Mouse (Mus musculus) B cell, adult 62 days (primary cell): ENCODE data around the gene Kat8. TPM values are rescaled to one million over a fixed set of nuclear protein-coding genes. Genes with fewer than 3 reads are reported as not detected.

Experiments used
- total RNA-seq: library from RNA; stranded (reverse); gene quantifications from 4 replicates; pipeline ENCODE4 v1.2.4, GENCODE M21; 2023

Gene Kat8
- 43.2 to 49.2 TPM (median 46.0 TPM) in 4 replicates for total RNA-seq

GRCm38 (mm10) chr7:127912190-127912871, at the start of gene Kat8:
Kat8 (plus strand) TSS chr7:127912516.

GRCm38 (mm10) chr7:127876041-127876466, 36.3 kb upstream of the Kat8 start, which contains the start of gene Zfp646:
Zfp646 (plus strand) TSS chr7:127876221.

GRCm38 (mm10) chr7:127876467-127877348, 35.6 kb upstream of the Kat8 start, which contains the start of gene Zfp668:
Zfp668 (minus strand) TSS chr7:127876828.

GRCm38 (mm10) chr7:127890798-127891197, 21.5 kb upstream of the Kat8 start, which contains the start of gene Prss53:
Prss53 (minus strand) TSS chr7:127890970.

GRCm38 (mm10) chr7:127895442-127895841, 16.9 kb upstream of the Kat8 start, which contains the start of the genes Gm21974 and Vkorc1:
Gm21974 (minus strand) TSS chr7:127895454.
Vkorc1 (minus strand) TSS chr7:127895617.

GRCm38 (mm10) chr7:127903971-127904796, 8.1 kb upstream of the Kat8 start, which contains the start of gene Bckdk:
Bckdk (plus strand) TSS chr7:127904082.

GRCm38 (mm10) chr7:127929923-127930322, 17.6 kb downstream of the Kat8 start, which contains the start of gene Prss8:
Prss8 (minus strand) TSS chr7:127930104.

GRCm38 (mm10) chr7:127946470-127947023, 34.2 kb downstream of the Kat8 start, which contains the start of gene Prss36:
Prss36 (minus strand) TSS chr7:127946725.

GRCm38 (mm10) chr7:127967004-127967921, 54.9 kb downstream of the Kat8 start, which contains the start of gene Fus:
Fus (plus strand) TSS chr7:127967457.

Other genes starting within 250 kb of the Kat8 start
- gene Bcl7c, start 203.6 kb upstream of the Kat8 start, total RNA-seq: 63.0 to 68.4 TPM (median 63.8 TPM) in 4 replicates
- gene Ctf1, start 199.8 kb upstream of the Kat8 start, total RNA-seq: not detected in 4 replicates
- gene Ctf2, start 180.3 kb upstream of the Kat8 start, total RNA-seq: not detected in 4 replicates
- gene Fbxl19, start 168.0 kb upstream of the Kat8 start, total RNA-seq: 14.7 to 17.9 TPM (median 15.5 TPM) in 4 replicates
- gene Orai3, start 142.7 kb upstream of the Kat8 start, total RNA-seq: 28.6 to 34.8 TPM (median 29.6 TPM) in 4 replicates
- gene Setd1a, start 135.8 kb upstream of the Kat8 start, total RNA-seq: 73.7 to 86.9 TPM (median 79.4 TPM) in 4 replicates
- 1.5 to 2.4 TPM in 2 of 4 replicates, not detected in the others for gene Gm49388, start 126.9 kb upstream of the Kat8 start, total RNA-seq
- gene Hsd3b7, start 111.9 kb upstream of the Kat8 start, total RNA-seq: 1.7 to 3.7 TPM (median 3.2 TPM) in 4 replicates
- gene Stx4a, start 88.2 kb upstream of the Kat8 start, total RNA-seq: 121 to 153 TPM (median 133 TPM) in 4 replicates
- not detected in 4 replicates for gene Stx1b, start 88.0 kb upstream of the Kat8 start, total RNA-seq
- gene Zfp646, start 36.3 kb upstream of the Kat8 start, total RNA-seq: 91.0 to 95.6 TPM (median 92.9 TPM) in 4 replicates
- gene Zfp668, start 35.7 kb upstream of the Kat8 start, total RNA-seq: 13.9 to 14.9 TPM (median 14.4 TPM) in 4 replicates
- gene Prss53, start 21.5 kb upstream of the Kat8 start, total RNA-seq: 0.35 to 0.45 TPM (median 0.40 TPM) in 4 replicates
- not detected in 4 replicates for gene Gm21974, start 17.1 kb upstream of the Kat8 start, total RNA-seq
- gene Vkorc1, start 16.9 kb upstream of the Kat8 start, total RNA-seq: 15.5 to 22.2 TPM (median 17.5 TPM) in 4 replicates
- 30.2 to 34.8 TPM (median 32.9 TPM) in 4 replicates for gene Bckdk, start 8.4 kb upstream of the Kat8 start, total RNA-seq
- not detected in 4 replicates for gene Prss8, start 17.6 kb downstream of the Kat8 start, total RNA-seq
- 2.5 to 3.3 TPM (median 2.8 TPM) in 4 replicates for gene Prss36, start 34.2 kb downstream of the Kat8 start, total RNA-seq
- 793 to 895 TPM (median 867 TPM) in 4 replicates for gene Fus, start 54.9 kb downstream of the Kat8 start, total RNA-seq
- gene Pycard, start 81.4 kb downstream of the Kat8 start, total RNA-seq: 24.0 to 28.8 TPM (median 26.2 TPM) in 4 replicates
- gene Trim72, start 91.4 kb downstream of the Kat8 start, total RNA-seq: 0.26 to 1.7 TPM (median 1.0 TPM) in 4 replicates
- 1.4 to 2.7 TPM (median 2.1 TPM) in 4 replicates for gene Itgam, start 150.1 kb downstream of the Kat8 start, total RNA-seq
- not detected in 4 replicates for gene Gm49368, start 150.2 kb downstream of the Kat8 start, total RNA-seq
- gene Itgax, start 217.0 kb downstream of the Kat8 start, total RNA-seq: 0.98 to 3.9 TPM (median 1.8 TPM) in 4 replicates
- 3.6 to 4.4 TPM (median 4.1 TPM) in 4 replicates for gene Itgad, start 241.9 kb downstream of the Kat8 start, total RNA-seq